ENCODE assay signal across 8 mouse cellular contexts in the genomic region with DNA sequence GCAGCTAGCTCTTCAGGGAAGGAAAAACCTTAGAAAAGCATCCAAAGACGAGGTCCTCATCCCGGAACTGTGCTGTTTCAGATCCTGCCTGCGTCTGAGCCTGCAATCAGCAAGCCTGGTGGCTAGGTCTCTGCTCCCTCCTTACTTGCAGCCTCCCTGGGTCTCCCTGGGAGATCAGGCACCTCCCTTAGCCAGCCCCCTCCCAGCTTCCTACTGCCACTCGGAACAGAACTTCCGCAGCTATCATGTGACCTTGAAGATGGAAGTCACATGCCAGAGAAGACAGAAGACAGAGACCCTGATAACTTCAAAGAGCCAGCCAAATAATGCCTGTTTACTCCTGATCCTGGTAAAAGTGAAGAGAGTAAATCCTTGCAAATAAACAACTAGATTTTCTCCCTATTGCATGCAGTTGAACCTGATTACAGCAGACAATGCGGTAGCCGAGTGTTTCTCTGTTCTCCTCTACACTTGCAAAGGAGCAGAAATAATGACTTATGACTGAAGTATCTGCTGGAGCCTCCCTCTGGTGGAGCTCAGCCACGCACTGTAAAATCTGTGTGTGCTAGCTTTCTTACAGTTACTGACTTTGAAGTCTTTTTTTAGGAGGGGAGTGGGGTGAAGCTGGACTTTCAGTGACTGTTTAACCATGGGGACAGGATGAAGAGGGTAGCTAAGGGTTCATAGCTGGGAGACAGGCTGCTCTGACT. TPM values are rescaled to one million over a fixed set of nuclear protein-coding genes. Genes with fewer than 3 reads are reported as not detected.
DNase-seq lines count a peak whose midpoint lies in the region; ATAC-seq lines count a peak whose summit lies in the region.

No protein-coding gene starts in this region.

- WGBS in midbrain, embryonic 14.5 days, result 63% methylated on average over 8 of the region's 8 CpGs
- WGBS in midbrain, embryonic 11.5 days, result 62% methylated on average over 8 of the region's 8 CpGs
- WGBS in heart, embryonic 10.5 days, result 31% methylated on average over 8 of the region's 8 CpGs
- WGBS in limb, embryonic 11.5 days, result 31% methylated on average over 8 of the region's 8 CpGs
- WGBS in forebrain, embryonic 14.5 days, result 66% methylated on average over 8 of the region's 8 CpGs

- no peaks in the 10 kb centered on the region for H3K36me3 ChIP-seq in midbrain, embryonic 14.5 days (ENCODE audit: control insufficient read depth, insufficient read depth, low read length)
- no peaks in the 10 kb centered on the region for H3K36me3 ChIP-seq in midbrain, embryonic 11.5 days (ENCODE audit: control insufficient read depth, insufficient read depth, low read length)
- no peaks in the 10 kb centered on the region for H3K36me3 ChIP-seq in heart, embryonic 10.5 days
- H3K36me3 ChIP-seq in limb, embryonic 11.5 days (ENCODE audit: control insufficient read depth, insufficient read depth, low read length), result no peaks in the 10 kb centered on the region
- no peaks in the 10 kb centered on the region for H3K36me3 ChIP-seq in forebrain, embryonic 14.5 days (ENCODE audit: control insufficient read depth, insufficient read depth, low read length)

- H3K27ac ChIP-seq in midbrain, embryonic 14.5 days (replicated peaks; ENCODE audit: low read depth, low read length), result no peak overlapping the region
- no peak overlapping the region for H3K27ac ChIP-seq in midbrain, embryonic 11.5 days (ENCODE audit: low read depth, low read length)
- peak overlapping the region; percentile 83 for H3K27ac ChIP-seq in heart, embryonic 10.5 days
- H3K27ac ChIP-seq in limb, embryonic 11.5 days (replicated peaks; ENCODE audit: low read depth, low read length), result no peak overlapping the region
- no peak overlapping the region for H3K27ac ChIP-seq in forebrain, embryonic 14.5 days (ENCODE audit: low read depth, low read length)

- H3K9me3 ChIP-seq in midbrain, embryonic 14.5 days (ENCODE audit: control insufficient read depth, low read length), result no peaks in the 10 kb centered on the region
- no peaks in the 10 kb centered on the region for H3K9me3 ChIP-seq in midbrain, embryonic 11.5 days (ENCODE audit: control insufficient read depth, low read length)
- H3K9me3 ChIP-seq in heart, embryonic 10.5 days, result no peaks in the 10 kb centered on the region
- no peaks in the 10 kb centered on the region for H3K9me3 ChIP-seq in limb, embryonic 11.5 days (ENCODE audit: control insufficient read depth, low read length)
- H3K9me3 ChIP-seq in forebrain, embryonic 14.5 days (replicated peaks; ENCODE audit: control insufficient read depth, low read length), result no peaks in the 10 kb centered on the region

- H3K4me3 ChIP-seq in midbrain, embryonic 14.5 days (replicated peaks; ENCODE audit: low read depth, low read length), result no peak overlapping the region
- H3K4me3 ChIP-seq in midbrain, embryonic 11.5 days (ENCODE audit: low read depth, low read length), result no peak overlapping the region
- H3K4me3 ChIP-seq in heart, embryonic 10.5 days, result peak overlapping the region; percentile 41
- no peak overlapping the region for H3K4me3 ChIP-seq in limb, embryonic 11.5 days (ENCODE audit: low read depth, low read length)
- no peak overlapping the region for H3K4me3 ChIP-seq in forebrain, embryonic 14.5 days (ENCODE audit: low read depth, low read length)

- peaks cover 9% of the 10 kb centered on the region; the same call in 1 of the 2 replicates for H3K4me1 ChIP-seq in midbrain, embryonic 14.5 days (ENCODE audit: control insufficient read depth, insufficient read depth, low read length)
- peaks cover 3% of the 10 kb centered on the region; the same call in 1 of the 2 replicates for H3K4me1 ChIP-seq in midbrain, embryonic 11.5 days (ENCODE audit: control insufficient read depth, insufficient read depth, low read length)
- peaks cover 32% of the 10 kb centered on the region for H3K4me1 ChIP-seq in heart, embryonic 10.5 days
- H3K4me1 ChIP-seq in limb, embryonic 11.5 days (ENCODE audit: control insufficient read depth, insufficient read depth, low read length), result peaks cover 2% of the 10 kb centered on the region
- no peaks in the 10 kb centered on the region for H3K4me1 ChIP-seq in forebrain, embryonic 14.5 days (ENCODE audit: control insufficient read depth, insufficient read depth, low read length)

- DNase-seq in midbrain, embryonic 14.5 days, result no peak
- no peak for DNase-seq in midbrain, embryonic 11.5 days (ENCODE audit: low spot score, missing footprints)
- DNase-seq in ZHBTc4 (ENCODE audit: low read depth, low spot score), result peak; percentile 91
- no peak for DNase-seq in heart, embryonic 10.5 days (ENCODE audit: low spot score)
- DNase-seq in limb, embryonic 11.5 days (ENCODE audit: low spot score), result no peak
- peak; percentile 69 for DNase-seq in naive thymus-derived CD4-positive, alpha-beta T cell, adult 2 months (ENCODE audit: low read depth)
- no peak for DNase-seq in cerebellum, adult 11 months
- DNase-seq in forebrain, embryonic 14.5 days (ENCODE audit: low spot score), result no peak

- no peak for ATAC-seq in midbrain, embryonic 14.5 days (ENCODE audit: low FRiP score, low TSS enrichment)
- no peak for ATAC-seq in midbrain, embryonic 11.5 days (ENCODE audit: low FRiP score)
- ATAC-seq in limb, embryonic 11.5 days (ENCODE audit: insufficient number of reproducible peaks, low FRiP score, low TSS enrichment, low read depth), result no peak
- no peak for ATAC-seq in forebrain, embryonic 14.5 days

- H3K9ac ChIP-seq in midbrain, embryonic 14.5 days (replicated peaks; ENCODE audit: low read length), result no peak overlapping the region
- no peak overlapping the region for H3K9ac ChIP-seq in midbrain, embryonic 11.5 days (ENCODE audit: low read length)
- H3K9ac ChIP-seq in limb, embryonic 11.5 days (ENCODE audit: low read length), result 0 out of 2 replicates have a peak overlapping the region, but pooled peaks have one; percentile 19
- H3K9ac ChIP-seq in forebrain, embryonic 14.5 days (ENCODE audit: low read length), result no peak overlapping the region

- H3K4me2 ChIP-seq in midbrain, embryonic 14.5 days (ENCODE audit: low read length), result 0 out of 2 replicates have a peak overlapping the region, but pooled peaks have one; percentile 2
- no peak overlapping the region for H3K4me2 ChIP-seq in midbrain, embryonic 11.5 days
- H3K4me2 ChIP-seq in limb, embryonic 11.5 days (ENCODE audit: low read depth, severe bottlenecking), result peak overlapping the region; percentile 5; the same call in 1 of the 2 replicates
- no peak overlapping the region for H3K4me2 ChIP-seq in forebrain, embryonic 14.5 days (ENCODE audit: low read length)

- no peaks in the 10 kb centered on the region for H3K27me3 ChIP-seq in midbrain, embryonic 14.5 days (ENCODE audit: control insufficient read depth, insufficient read depth, low read length)
- H3K27me3 ChIP-seq in midbrain, embryonic 11.5 days (ENCODE audit: control insufficient read depth, insufficient read depth, low read length), result no peaks in the 10 kb centered on the region
- H3K27me3 ChIP-seq in heart, embryonic 10.5 days (ENCODE audit: insufficient read depth, poor library complexity, severe bottlenecking), result no peaks in the 10 kb centered on the region
- no peaks in the 10 kb centered on the region for H3K27me3 ChIP-seq in limb, embryonic 11.5 days (ENCODE audit: control insufficient read depth, insufficient read depth, low read length)
- no peaks in the 10 kb centered on the region for H3K27me3 ChIP-seq in forebrain, embryonic 14.5 days (replicated peaks; ENCODE audit: control insufficient read depth, insufficient read depth, low read length)

RNA-seq across cellular contexts. Expression of gene Wdr26, which starts 22.7 kb away (rescaled TPM):
- polyA plus RNA-seq in midbrain, embryonic 14.5 days (2014; fragmentation: Nextera tagmentation; extraction: Ambion mirVana), result 53.1 and 54.8 TPM in 2 replicates
- 37.7 and 39.3 TPM in 2 replicates for polyA plus RNA-seq in midbrain, embryonic 11.5 days (2014; fragmentation: Nextera tagmentation; extraction: Ambion mirVana)
- polyA plus RNA-seq in heart, embryonic 10.5 days (2016; fragmentation: Nextera tagmentation; extraction: Ambion mirVana), result 24.4 and 26.3 TPM in 2 replicates
- 34.3 and 40.5 TPM in 2 replicates for polyA plus RNA-seq in limb, embryonic 11.5 days (2014; fragmentation: Nextera tagmentation; extraction: Ambion mirVana)
- polyA plus RNA-seq in forebrain, embryonic 14.5 days (2014; fragmentation: Nextera tagmentation; extraction: Ambion mirVana), result 38.0 and 38.5 TPM in 2 replicates

Comparison
In these comparisons a context has a peak if more than half of its experiments do, and no peak if none do; other contexts are left out.
1. H3K4me2 ChIP-seq: peak in midbrain, embryonic 14.5 days (single experiment) and limb, embryonic 11.5 days (single experiment); none in midbrain, embryonic 11.5 days (single experiment) and forebrain, embryonic 14.5 days (single experiment).
2. DNase-seq: peak in ZHBTc4 (single experiment) and naive thymus-derived CD4-positive, alpha-beta T cell, adult 2 months (single experiment); none in midbrain, embryonic 14.5 days (single experiment), midbrain, embryonic 11.5 days (single experiment), heart, embryonic 10.5 days (single experiment), limb, embryonic 11.5 days (single experiment), cerebellum, adult 11 months (single experiment) and forebrain, embryonic 14.5 days (single experiment).